Mouse (Mus musculus): ENCODE data around the gene Setdb1.

The Setdb1 gene

DNA sequence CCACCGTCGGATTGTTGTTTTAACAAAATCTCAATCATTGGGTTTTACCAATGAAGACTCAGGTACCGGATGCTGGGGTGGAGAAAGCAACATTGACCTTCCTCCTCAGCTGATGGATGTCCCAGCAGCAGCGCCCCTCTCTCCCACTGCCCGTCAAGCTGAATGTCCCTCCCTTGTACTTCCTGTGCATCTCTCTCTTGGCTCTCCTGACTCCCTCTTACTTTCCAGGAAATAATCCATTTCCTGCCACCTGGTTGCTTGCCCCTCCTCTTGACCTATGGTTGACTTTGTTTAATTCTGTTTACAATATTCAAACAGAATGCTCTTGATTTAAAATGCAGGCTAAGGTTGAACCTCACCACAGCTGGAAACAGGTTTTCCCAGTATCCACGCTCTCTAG, 66.8 kb downstream of the Setdb1 start:
- no peak for DNase-seq

DNA sequence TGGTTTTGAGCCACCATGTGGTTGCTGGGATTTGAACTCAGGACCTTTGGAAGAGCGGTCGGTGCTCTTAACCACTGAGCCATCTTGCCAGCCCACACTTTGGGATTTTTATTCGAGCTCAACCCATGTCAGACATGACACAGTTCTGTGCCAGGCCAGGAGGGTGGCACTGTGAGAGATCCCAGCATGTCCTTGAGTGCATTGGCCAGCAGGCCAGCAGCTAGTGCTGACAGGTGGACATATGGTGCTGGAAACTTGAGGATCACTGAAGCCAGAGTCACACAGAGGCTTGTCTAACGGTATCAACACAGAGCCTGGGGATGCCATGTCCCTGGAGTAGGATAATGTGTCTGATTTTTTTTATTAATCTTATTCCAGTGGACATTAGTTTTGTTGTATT, 67.6 kb downstream of the Setdb1 start:
- no peak for DNase-seq

DNA sequence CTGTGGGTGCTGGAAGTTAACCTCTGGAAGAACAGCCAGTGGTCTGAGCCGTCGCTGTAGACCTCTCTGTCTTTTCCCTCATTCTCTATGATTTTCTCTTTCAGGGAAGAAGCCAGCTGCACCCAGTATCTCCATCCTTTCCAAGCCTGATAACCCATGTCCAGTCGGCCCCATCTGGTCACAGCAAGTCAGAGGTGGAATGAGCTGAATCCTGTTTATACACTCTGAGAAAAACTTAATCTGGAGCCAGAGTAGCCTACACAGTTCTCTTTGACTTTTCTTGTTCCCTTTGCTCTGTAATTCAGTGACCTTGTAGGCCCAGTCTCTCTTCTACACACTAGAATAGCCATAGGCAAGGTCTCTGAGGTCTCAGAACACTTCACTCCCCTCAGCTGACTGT, 69.5 kb downstream of the Setdb1 start:
- no peak for DNase-seq

DNA sequence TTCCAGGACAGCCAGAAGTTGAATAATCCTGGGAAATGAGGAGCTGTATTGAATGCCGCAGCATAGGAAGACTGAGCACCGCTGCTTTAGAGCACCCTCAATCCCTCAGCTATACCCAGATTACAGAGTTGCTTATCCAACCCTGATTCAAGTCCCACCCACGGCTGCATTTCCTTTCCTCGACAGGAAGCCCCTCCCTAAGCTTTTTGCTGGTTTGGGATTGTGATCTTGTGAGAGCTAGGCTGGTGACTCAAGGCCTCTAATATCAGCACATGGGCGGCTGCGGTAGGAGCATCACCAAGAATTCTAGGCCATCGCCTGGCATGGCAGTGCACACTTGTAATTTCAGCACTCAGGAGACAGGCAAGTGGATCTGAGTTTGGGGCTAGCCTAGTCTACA, 70.5 kb downstream of the Setdb1 start:
- DNase-seq: peak in 1 of 2 experiments; percentile 15

DNA sequence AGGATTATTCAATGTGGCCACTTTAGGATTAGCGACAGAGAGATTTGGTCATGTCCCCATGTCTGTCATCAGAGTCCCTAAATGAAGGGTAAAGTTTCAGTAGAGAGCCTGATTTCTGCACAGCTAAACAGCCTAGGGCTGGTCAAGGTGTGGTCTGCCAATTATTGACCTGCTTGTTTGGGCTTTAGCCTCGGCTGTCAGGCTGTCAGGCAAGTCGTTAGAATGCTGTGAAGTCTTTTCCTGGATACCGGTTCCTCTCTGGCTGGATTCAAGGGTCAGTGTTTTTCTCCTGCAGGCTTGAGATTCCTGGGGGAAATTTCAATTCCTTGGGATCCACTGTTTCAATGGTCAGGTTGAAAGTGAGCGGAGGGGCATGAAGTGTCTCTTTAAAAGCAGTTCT, 71.0 kb downstream of the Setdb1 start:
- peak in 1 of 2 experiments; percentile 35 for DNase-seq

DNA sequence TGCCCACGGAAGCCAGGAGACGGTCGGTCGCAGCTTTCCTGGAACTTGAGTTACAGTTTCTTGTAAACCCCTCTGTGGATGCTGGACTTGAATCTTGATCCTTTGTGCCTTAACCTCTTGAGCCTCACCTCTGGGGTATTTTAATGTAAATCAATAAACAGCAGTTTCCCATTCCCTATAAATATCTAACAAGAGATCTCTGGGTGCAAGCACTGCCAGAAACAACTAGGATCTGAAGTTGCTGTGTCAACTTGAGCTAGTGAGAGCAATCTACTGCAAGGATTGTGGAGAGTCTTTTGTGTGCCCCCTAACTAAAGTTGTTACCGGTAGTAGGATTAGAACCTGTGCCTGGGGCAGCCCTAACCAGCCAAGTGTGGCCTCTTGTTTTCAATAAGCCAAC, 71.6 kb downstream of the Setdb1 start:
- no peak for DNase-seq

DNA sequence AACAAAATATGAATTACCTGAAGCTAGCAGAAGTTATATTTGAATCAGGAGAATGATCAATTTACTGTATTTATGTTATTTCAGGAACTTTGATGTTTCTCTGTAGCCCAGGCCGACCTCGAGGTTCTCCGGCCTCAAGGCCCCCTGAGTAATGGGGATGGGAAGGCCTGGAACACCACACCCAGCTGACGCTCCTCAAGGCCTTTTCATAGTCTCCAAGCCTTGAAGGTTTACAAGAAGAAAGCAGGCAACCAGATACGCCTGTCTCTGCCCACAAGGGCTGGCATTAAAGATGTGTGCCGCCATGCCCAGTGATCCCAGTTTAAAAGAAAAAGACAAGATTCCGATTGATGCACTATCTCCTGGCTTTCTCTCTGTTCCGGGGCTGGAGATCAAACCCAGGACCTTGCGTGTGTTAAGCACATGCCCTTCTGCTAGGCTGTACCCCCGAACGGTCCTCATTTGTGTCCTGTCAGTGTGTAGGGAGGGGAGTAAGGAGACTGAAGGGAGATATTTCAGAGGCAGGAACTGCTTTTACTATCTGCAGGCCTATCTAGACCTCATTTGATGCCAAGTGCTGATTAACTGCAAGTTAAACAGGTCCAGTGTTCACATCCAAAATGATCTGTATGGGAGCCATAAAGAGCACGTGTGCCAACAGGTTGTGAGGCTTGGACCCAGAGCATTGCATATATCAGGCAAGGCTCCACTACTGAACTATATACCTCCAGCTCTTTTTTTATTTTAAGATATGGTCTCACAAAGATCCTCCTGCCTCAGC, 72.3 kb downstream of the Setdb1 start:
- DNase-seq: no peak

DNA sequence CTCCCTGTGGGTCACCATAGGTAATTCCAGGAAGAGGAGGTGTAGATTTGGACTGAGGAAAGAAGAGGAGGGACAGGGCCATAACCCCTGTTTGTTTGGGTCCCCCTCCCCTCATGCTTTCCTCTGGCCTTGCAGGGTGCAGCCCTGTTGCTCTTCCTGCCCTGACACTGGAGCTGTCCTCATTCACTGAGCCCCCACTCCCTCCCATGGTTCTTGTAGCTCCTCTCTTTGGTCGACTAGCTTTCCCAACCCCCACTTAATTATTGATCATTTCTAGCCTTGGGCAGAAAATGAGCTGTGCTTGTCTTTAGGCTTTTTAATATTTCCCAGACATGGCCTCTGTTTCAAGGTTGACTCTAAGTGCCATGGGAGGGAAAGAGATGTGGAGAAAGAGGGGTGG, 72.9 kb downstream of the Setdb1 start:
- no peak for DNase-seq

DNA sequence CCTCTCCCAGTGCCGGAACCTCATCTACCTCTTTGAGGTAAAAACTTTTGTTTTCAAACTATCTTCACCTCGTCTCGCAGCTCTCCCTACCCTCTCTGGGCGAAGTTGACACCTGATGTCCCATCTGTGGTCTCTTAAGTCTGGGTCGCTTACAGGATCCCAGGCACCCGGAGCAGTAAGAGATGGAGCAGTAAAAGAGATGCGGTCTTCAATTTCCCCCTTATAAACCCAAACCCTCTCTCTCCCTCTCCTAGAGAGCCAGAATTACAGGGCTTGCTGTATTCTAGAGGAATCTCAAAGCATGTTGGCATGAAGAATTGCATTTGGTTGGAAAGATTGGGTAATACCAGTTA, 73.4 kb downstream of the Setdb1 start:
- no peak for DNase-seq

DNA sequence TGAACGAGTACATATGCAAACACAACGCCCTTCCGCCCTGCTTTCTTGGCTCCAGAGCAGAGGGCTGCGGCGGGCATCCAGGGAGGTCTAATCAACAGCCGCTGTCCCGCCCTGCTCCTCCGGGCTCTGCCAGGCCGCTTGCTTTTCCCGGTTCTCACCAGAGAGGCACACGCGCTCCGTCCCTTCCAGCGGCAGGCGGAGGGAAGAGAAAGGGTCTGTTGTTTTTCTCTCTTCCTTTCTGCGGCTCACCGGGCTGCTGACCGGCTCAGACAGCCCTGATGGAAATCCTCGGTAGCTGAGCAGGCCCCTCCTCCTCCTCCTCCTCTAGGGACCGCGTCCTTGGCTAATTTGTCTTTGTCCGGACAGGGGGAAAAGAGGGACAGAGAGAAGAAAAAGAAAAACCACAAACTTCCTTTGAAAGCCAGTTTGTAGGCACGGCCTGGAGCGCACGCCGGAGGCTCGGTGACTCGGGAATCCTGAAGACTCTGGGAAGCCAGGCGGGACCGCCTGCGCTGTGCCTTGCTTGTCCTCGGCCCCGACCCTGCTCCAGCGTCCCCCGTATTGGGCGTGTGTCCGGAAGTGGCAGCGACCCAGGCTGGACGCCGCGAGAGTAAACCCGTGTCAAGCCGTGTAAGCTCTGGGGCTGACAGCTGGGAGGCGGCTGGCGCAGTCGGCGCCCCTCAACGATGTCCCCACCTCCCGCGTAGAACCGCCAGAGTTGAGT, 74.0 kb downstream of the Setdb1 start:
- DNase-seq: peak; percentile 86 to 91

DNA sequence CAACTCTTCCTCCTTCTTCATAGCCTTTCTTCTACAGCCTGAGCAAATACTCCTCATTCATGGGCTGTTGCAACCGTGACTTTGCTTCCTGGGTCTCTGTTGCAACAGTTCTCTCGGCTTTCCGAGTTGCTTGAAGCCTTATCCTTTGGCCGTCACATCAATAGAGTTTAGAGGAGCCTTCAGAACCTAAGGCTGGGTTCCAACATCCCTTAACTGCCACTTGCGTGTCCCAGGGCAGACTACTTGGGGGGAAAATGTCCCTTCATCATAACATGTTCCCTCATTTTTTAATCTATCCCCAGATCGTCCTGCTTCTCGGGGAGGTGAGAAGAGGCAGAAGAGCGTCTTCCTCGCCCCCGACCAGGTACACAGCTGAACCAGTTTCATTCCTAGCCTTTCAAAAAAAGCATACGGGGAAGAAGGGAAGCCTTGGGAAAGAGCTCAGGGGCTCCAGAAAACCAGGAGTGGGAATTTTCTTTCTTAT, 74.6 kb downstream of the Setdb1 start:
- peak; percentile 27 to 44 for DNase-seq

DNA sequence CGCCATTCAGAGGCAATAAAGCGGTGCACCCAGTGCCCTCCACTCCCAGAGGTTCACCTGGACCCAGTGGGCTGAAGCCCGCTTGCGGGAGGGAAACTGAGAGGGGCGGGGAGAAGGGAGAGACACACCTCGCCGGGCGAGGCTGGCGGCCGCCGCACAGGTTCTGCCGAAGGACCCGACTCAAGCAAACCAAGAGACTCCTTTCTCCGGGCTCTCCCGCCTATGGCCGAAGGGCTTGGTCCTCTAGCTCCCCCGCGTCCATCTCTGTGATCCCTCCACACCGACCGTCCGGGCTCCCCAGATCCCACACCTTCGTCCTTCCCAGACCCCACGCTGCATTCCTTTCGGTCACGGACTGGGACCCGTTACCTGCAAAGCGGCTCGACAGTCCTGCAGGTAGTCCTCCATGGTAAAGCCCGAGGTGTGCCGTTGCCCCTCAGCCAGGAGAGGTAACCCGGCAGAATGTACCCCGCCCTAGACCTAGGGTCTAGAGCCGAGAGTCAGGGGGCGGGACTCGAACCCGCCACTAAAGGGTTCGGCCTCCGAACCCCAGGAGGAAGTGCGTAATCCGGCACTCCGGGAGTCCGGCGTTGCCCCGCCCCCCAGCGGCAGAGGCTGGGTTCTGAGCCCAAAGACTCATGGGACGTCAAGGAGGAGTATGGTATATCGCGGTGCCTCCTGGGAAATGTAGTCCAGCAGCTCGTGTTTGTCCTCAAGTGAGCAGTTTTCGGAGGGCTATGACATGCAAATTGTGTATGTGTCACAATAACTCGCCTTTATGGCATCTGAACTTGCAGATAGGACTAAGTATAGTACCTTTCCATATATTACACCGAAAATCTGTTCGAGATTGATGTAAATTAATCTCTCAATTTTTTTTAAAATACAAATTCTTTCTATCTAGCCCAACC, 75.5 kb downstream of the Setdb1 start, which contains the start of the genes Mindy1 and Prune1:
TSS of gene Mindy1 (plus strand) at position 130 of the 911 bp plus-strand sequence.
TSS of gene Prune1 (minus strand) at position 861 of the 911 bp plus-strand sequence.
- DNase-seq: peak; percentile 99 to 100

DNA sequence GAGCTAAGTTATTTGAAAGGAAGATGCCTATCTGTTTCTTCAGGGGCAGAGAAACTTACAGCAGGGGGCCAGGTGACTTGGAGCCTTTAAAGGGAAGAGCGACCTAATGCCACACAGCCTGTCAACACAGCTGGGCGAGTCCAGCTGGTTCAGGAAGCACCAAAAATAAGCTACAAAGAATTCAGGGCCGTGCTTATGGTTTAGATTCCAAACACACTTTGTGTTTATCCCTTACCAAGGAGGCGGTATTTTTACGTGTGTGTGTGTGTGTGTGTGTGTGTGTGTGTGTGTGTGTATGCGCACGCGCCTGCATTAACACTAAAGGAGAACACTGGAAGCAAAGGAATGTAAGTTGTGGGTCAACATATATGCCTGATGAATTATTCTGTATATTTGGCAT, 76.3 kb downstream of the Setdb1 start:
- DNase-seq: peak; percentile 54 to 64

DNA sequence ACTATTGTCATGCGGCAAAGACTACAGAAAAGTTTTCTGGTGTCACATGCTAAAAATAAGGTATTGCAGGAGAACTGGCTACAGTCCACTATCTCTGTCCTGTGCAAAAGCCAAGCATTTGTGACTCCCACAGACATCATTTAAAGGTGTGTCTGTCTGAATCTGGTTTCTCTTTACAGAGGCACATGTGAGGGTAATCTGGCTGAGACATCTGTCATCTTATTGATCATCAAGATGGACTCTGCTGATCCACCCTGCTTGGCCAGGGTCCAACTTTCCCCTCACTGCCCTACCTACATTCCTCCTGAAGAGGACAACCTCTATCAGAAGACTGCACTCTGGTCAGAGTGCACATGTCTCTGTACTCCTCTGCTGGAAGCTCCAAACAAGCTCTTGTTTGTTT, 79.9 kb downstream of the Setdb1 start:
- DNase-seq: peak in 1 of 2 experiments; percentile 44

DNA sequence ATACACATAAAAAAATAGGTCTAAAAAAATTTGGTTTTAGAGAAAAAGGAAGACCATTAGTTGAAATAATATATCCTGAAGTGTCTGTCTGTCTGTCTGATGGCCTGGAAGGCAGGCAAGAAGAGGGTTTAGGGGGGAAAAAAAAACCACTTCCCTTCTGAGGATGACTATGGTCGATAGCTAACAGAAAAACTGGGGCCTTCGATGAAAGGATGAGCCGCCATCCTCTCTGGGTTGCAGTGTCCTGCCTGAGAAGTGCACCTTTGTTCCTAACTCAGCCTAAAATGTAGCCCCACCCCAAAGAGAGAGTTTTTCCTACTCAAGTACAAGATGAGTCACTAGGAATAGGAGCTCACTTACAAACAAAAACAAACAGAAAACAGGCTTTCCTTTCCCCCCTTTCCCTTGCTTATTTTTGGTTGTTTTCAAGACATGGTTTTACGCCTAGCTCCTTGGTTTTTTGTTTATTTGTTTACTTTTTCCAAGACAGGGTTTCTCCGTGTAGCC, 80.5 kb downstream of the Setdb1 start:
- DNase-seq: no peak

DNA sequence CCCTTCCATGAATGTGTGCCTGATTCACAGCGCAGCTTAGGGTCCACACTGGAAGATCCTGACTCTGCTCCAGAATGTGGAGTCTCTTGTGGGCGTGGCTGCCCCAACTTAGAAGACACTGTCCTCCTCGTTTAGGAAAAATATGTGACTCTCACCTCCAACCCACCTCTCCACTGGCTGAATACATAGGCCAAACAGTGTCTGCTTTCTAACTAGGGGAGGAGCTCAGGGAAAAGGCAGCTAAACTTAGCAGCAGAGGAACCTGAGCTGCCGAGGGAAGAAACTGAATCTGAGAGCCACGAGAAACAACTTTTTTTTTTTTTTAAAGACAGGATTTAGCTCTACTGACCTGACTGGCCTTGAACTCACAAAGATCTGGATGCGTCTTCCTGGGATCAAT, 81.8 kb downstream of the Setdb1 start:
- no peak for DNase-seq

DNA sequence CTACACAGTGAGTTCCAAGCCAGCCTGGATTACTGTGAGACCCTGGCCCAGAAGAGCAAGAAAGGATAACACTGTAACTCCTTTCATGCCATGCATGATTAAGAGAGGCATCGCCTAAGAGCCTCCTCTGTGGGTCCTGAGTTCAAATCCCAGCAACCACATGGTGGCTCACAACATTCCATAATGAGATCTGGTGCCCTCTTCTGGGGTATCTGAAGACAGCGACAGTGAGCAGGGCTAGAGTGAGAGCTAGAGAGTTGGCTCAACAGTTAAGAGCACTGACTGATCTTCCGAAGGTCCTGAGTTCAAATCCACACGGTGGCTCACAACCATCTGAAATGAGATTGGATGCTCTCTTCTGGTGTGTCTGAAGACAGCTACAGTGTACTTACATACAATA, 82.5 kb downstream of the Setdb1 start:
- DNase-seq: no peak

All from kidney, postnatal 4 days (tissue).